In genomic region chr12:56769421-56769820, GRCm38 (mm10) we compare ENCODE assay signal across 16 mouse cellular contexts.
"Had no signal": no experiment of that assay in that cellular context is flagged by ENCODE, and none has a peak within 500 bp of the region (broad histone marks: within the 10 kb centered on the region; RNA-seq: fewer than 3 reads in every experiment).

No protein-coding gene starts in this region.

- H3K4me1 ChIP-seq: neural tube, embryonic 13.5 days; neural tube, embryonic 15.5 days; stomach, embryonic 15.5 days had no signal

- H3K27ac ChIP-seq: neural tube, embryonic 13.5 days; neural tube, embryonic 15.5 days; stomach, embryonic 15.5 days; stomach, postnatal 0 days had no signal

- H3K9ac ChIP-seq: neural tube, embryonic 13.5 days; neural tube, embryonic 15.5 days; stomach, embryonic 15.5 days had no signal

- H3K4me2 ChIP-seq: neural tube, embryonic 13.5 days; neural tube, embryonic 15.5 days; stomach, embryonic 15.5 days had no signal

- DNase-seq: retina, postnatal 1 day; right cerebral cortex, adult 18-20 months; right cerebral cortex, postnatal 14 days; right cerebral cortex, postnatal 25 days; right cerebral cortex, postnatal 4 days; spleen, adult 18-20 months; thymus, adult 18-20 months; thymus, adult 2 months; thymus, postnatal 14 days; thymus, postnatal 25 days; thymus, postnatal 36 days; thymus, postnatal 4 days had no signal

- H3K9me3 ChIP-seq: neural tube, embryonic 13.5 days; neural tube, embryonic 15.5 days; stomach, embryonic 15.5 days had no signal

- H3K27me3 ChIP-seq: neural tube, embryonic 13.5 days; neural tube, embryonic 15.5 days; stomach, embryonic 15.5 days had no signal

- H3K4me3 ChIP-seq: neural tube, embryonic 13.5 days; neural tube, embryonic 15.5 days; stomach, embryonic 15.5 days had no signal

- H3K36me3 ChIP-seq: neural tube, embryonic 13.5 days; neural tube, embryonic 15.5 days; stomach, embryonic 15.5 days had no signal
